Mouse (Mus musculus): Measurements from ENCODE around the gene Zfp772.
"Not testable (repeated sequence)": the region's sequence is repeated elsewhere in the genome, so short reads cannot be mapped to it uniquely, and the experiment has no call there.

Zfp772 gene

DNA sequence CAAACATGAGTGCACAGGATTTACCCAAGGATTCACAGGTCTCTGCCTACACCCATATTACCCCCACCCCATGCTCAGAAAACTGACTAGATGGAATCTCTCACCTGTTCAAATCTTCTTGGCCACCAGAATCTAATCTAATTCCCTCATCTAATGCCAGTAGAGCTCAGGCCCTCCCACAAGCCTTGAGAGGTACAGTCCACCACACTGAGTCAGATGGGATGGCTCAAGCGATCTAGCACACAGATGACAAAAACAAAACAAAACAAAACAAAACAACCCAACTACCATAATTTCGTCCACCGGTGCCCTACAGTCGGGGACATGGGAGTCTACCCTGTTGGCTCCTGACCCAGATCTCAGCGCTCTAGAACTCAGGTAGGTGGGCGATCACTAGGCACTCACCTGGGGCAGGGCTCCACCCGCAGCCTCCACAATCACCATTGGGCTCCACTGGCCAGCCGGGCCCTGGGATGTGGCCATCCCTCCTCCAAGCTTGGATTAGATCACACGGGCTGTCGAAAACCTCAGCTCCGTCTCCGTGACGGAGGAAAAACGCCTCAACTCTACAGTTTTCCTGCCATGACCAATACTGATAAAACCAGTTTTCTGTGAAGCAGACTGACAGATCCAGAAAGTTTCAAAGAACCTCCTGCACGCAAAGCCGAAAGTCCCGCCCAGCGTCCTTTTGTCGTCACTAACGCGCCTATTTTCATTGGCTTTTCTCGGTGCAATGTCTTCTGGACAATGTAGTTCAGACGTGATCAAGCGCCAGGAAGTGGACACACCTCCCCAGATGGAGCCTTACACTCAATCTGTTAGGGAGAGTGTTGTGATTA, at the start of gene Zfp772:
Gene Zfp772 (minus strand): TSS at position 686 of the 839 bp plus-strand sequence.
- not testable (repeated sequence) for DNase-seq (ENCODE audit: low read depth, low spot score)

DNA sequence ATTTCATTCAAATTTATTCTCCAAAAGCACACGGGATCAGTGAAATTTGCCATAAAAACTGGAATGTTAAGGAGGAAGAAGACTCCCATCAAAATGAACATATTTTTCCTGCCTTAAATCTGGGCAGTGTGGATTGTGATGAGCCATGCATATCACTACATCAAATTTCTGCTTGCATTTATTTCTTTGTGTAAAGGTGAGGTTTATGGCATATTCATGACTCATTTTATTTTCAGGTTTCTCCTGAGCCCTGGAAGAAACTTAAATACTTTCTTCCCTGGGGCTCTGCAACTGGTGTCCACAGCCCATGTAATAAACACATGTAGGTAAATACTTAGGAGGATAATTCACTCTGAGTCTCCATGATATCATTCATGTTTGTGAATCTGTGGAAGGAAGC, 37.4 kb upstream of the Zfp772 start, which contains the start of gene Vmn2r29:
Gene Vmn2r29 (minus strand): TSS at position 101 of the 400 bp plus-strand sequence.
- DNase-seq (ENCODE audit: low read depth, low spot score) = not testable (repeated sequence)

DNA sequence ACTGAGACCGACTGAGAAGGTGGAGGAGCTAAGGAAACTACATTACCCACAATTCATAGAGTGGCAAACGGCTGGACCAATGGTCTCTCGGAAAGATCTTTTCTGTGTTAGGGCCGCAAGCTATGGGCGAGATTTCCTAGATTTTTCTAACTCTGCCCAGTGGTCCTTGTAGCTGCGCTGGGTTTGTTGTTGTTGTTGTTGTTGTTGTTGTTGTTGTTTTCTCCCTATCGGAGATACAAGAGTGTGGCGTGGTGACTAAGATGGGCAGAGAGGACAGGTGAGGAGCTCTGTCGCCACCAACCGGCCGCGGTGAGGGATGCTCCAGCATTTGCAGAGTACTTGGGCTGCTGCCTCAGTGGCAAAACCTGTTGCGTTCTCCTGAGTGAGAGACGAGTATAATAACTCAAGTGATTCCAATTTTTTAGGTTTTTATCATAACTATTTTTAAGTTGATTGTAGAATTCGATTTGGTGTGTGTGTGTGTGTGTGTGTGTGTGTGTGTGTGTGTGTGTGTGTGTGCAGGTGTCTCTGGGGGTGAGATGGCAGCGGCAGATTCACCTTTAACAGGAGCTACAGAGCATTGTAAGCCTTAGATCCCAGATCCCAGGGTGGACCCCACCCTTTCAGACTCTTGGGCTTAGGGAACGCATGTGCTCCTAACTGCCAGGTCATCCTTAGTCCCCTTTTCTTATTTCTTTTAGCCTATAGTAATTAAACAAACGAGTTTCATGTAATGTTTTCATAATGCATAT, 21.4 kb downstream of the Zfp772 start:
- peak; percentile 49 for DNase-seq (ENCODE audit: low read depth, low spot score)

DNA sequence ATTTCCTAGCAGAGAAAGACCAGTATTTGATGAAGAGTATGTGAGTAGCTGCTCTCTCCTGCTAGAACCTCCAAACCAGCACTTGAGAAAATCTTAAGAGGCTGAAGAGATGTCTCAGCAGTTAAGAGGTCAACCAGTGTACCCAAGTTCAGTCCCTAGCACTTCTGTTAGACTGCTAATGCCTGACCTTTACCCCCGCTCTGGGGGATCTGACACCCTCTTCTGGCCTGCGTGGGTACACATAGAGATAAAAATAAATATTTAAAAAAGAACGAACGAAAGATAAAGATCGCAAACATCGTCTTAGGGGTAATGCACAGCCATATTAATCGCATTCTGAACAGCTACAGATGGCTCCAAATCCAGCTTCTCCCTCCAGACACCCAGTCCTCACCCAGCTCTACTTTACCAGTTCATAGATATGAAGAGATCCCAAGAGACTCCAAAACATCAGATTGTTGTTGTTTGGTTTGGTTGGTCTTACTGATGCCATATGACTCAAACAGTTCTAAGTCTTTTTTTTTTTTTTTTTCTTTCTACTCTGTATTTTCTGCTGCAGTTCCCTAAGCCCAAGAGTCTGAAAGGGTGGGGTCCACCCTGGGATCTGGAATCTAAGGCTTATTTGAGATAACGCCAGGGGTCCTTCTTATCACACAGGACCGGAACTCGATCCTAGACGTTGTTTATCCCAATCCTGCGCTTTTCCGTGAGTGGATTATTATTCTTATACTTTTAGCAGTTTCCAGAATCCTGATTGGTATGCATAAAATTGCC, 22.2 kb downstream of the Zfp772 start:
- no peak for DNase-seq (ENCODE audit: low read depth, low spot score)

DNA sequence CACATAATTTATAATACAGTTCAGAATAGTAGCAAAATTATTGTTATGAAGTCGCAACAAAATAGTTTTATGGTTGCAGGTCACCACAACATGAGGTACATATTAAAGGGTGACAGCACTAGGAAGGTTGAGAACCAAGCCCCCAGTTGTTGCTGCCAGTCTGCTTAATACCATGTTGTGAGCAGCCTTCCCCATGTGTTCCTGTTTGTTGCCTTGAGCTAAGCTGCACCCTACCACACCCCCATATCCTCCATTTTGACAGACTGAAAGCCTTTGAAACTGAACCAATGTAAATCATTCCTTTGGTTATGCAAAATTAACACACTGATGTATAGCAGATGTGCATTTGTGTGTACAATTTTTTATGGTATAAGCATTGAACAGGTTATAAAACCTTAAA, 23.9 kb downstream of the Zfp772 start:
- no peak for DNase-seq (ENCODE audit: low read depth, low spot score)

DNA sequence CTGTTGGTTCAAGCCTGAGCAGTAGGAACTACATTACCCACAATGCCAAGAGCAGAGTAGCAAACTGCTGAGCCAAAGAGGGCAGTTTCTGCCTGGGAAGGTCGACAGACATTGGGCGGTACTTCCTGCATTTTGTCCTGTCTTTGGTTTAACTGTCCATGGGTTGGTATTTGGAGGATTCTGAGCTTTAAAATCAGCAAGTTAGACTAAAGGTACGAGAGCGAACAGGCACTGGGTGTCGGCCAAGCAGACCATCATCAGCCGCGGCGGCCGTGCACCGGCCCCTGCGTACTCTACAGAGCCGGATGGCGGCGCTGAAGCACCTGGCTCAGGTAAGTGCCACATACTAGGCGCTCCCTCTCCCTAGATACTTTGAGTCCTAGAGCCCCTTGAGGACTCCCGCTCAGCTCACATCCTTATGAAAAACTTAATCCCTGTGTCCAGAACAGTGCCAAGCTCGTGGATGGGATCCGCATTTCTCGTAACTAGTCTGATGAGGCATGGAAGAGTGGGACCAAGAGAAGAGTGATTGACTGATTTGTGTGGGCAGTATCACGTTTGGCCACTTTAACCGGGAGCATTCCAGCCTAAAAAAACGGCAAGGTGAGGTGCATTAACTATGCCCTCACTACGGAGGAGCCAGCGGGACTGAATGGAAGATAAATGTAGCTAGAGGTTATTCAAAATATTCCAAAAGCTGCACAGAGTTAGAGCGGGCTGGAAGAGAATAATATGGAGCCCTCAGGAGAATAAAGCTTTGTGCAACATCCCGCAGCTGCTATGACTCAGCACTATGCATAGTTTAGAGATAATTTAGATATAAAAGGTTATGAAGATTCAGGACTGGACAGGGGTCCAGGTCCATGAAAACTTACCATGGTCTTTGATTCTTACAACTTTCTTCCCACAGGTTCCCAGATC, 38.3 kb downstream of the Zfp772 start, which contains the start of gene Zfp418:
Gene Zfp418 (plus strand): TSS at position 104 of the 921 bp plus-strand sequence.
- peak; percentile 64 for DNase-seq (ENCODE audit: low read depth, low spot score)
